Mouse (Mus musculus) liver, postnatal 0 days (tissue): ENCODE data around the gene Fah.

Experiments
- CTCF ChIP-seq: sonication (generic); IDR thresholded peaks from 2 replicates; pipeline ENCODE4 v1.5.1; 2016; ENCODE audit warnings: antibody characterized with exemption, low read depth
- EP300 ChIP-seq: IDR thresholded peaks from 2 replicates; pipeline ENCODE4 v1.6.1; 2016; ENCODE audit warnings: antibody characterized with exemption, low read depth, mild to moderate bottlenecking

DNA sequence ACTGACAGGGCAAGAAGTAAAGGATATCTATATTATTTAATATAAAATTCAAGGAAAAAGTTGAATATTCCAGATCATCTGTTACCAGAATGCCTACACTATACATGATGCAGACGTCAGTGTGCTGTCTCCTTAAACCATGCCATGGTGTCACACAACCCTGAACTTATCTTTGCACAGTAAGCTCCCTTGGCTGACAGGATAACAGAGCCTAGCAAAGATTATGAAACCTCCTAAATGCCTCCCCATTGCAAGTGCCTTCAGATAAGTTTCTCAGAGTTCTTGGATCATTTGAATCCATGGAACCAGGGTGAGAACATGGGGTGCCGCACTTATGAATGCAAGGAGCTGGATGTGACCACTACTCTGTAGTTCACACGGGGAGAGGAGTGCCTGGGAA, 25.4 kb upstream of the Fah start:
- no peak for TF ChIP-seq CTCF
- TF ChIP-seq EP300: peak; percentile 82
